Mouse (Mus musculus) neural tube, embryonic 11.5 days (tissue): ENCODE data around the gene Gng7. TPM values are rescaled to one million over a fixed set of nuclear protein-coding genes. Genes with fewer than 3 reads are reported as not detected.

Source experiments
- ATAC-seq: fragments of 200-750 bp; cut with Nextera tagmentation; 2 replicates; pipeline ENCODE4 v1.8.0; 2017; ENCODE audit warnings: moderate number of reproducible peaks, mild to moderate bottlenecking, moderate TSS enrichment, moderate library complexity; ENCODE audit not compliant: insufficient read depth, low FRiP score, low TSS enrichment
- DNase-seq: peaks from one replicate; pipeline ENCODE4 v3.0.0-alpha.2; 2015; ENCODE audit warnings: low spot score
- H3K27ac ChIP-seq: fragments of 300-500 bp; sonication (generic); 2 replicates; pipeline ENCODE4 v1.5.1; 2014; ENCODE audit warnings: low read depth, mild to moderate bottlenecking, low read length
- H3K27me3 ChIP-seq: fragments of 300-500 bp; sonication (generic); 2 replicates; pipeline ENCODE4 v1.6.1; 2014; ENCODE audit warnings: mild to moderate bottlenecking, low read length, mixed read lengths; ENCODE audit not compliant: control insufficient read depth, insufficient read depth
- H3K36me3 ChIP-seq: fragments of 300-500 bp; sonication (generic); 2 replicates; pipeline ENCODE4 v1.6.1; 2014; ENCODE audit warnings: mild to moderate bottlenecking, low read length, moderate library complexity, mixed read lengths; ENCODE audit not compliant: control insufficient read depth, insufficient read depth
- H3K4me1 ChIP-seq: fragments of 300-500 bp; sonication (generic); 2 replicates; pipeline ENCODE4 v1.6.1; 2014; ENCODE audit warnings: low read length, mixed read lengths; ENCODE audit not compliant: control insufficient read depth, insufficient read depth
- H3K4me2 ChIP-seq: fragments of 300-500 bp; sonication (generic); 2 replicates; pipeline ENCODE4 v1.6.1; 2014; ENCODE audit warnings: low read depth, mild to moderate bottlenecking, moderate library complexity
- H3K4me3 ChIP-seq: fragments of 300-500 bp; sonication (generic); 2 replicates; pipeline ENCODE4 v1.5.1; 2014; ENCODE audit warnings: low read depth, low read length
- H3K9ac ChIP-seq: fragments of 300-500 bp; sonication (generic); 2 replicates; pipeline ENCODE4 v1.6.1; 2014; ENCODE audit warnings: mild to moderate bottlenecking, low read length
- H3K9me3 ChIP-seq: fragments of 300-500 bp; sonication (generic); 2 replicates; pipeline ENCODE4 v1.6.1; 2016; ENCODE audit warnings: low read length; ENCODE audit not compliant: control insufficient read depth
- WGBS: fragments of 180-500 bp; shearing (Covaris S2); extraction: QIAGEN DNeasy Blood & Tissue Kit; methylation state at CpG from one replicate; pipeline ENCODE4 v1.1.7; 2014; 5-methylcytosine and 5-hydroxymethylcytosine counted together
- polyA plus RNA-seq: library from polyadenylated mRNA; unstranded; fragments of >200 nt; fragmentation: Nextera tagmentation; extraction: Ambion mirVana; gene quantifications from 2 replicates; pipeline ENCODE4 v1.2.1, GENCODE M21; 2014

The Gng7 gene
- polyA plus RNA-seq, 1 experiment from 2014 or later: 9.4 TPM

DNA sequence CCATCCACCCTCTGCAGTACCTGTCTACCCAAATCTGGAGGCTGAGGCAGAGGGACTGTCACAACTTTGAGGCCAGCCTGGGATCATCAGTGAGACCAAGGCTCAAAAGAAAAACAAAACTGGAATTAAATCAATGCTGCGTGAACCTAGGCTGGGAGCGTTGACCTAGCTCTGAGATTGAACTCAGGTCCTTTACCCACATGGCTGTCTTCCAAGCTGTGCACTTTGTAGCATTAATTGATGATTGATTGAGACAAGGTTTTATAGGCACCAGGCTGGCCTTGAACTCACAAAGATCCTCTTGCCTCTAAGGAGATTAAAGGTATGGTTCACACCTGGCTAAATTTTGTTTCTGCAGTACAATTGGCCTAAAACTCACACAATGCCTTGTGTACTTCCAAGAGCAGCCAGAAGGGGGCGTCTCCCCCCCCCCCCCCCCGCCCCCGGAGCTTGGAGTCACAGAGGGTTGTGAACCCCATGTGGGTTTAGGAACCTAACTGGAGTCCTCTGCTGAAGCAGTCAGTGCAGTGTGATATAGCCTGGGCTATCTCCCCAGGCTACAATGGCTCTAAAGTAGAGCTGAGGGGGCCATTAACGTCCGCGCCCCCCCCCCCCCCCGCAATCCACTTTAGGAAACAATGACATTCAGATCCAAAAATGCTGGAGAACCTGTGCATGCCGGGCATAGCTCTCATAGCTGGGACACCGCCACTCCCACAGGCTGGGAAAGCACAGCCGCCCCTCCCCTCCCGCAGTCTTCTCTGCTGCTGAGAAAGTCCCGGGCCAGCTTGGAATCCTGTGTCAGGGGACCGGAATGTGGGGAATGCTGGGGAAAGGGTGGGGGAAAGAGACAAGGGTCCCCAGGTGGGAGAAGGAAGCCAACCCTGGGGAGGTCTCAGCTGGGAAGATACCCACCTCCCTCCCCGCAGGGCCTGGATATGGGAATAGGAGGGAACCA is 53.9 kb downstream of the Gng7 start:
- Histone ChIP-seq H3K4me3 (no peak overlapping the region), H3K36me3 (no peaks in the 10 kb centered on the region), H3K27me3 (no peaks in the 10 kb centered on the region), H3K9me3 (no peaks in the 10 kb centered on the region), H3K4me1 (peaks cover 3% of the 10 kb centered on the region; the same call in 1 of the 2 replicates), H3K4me2 (no peak overlapping the region), H3K27ac (0 out of 2 replicates have a peak overlapping the region, but pooled peaks have one; percentile 8), H3K9ac (peak overlapping the region; percentile 26; the same call in 1 of the 2 replicates)
- ATAC-seq (no peak), DNase-seq (peak; percentile 59)
- 16% methylated on average over 13 of the region's 16 CpGs for WGBS

GRCm38 (mm10) chr10:80958979-80959637 is 55.6 kb downstream of the Gng7 start:
- DNase-seq: no peak
- H3K36me3 ChIP-seq: no peaks in the 10 kb centered on the region
- H3K27ac ChIP-seq: no peak overlapping the region
- no peak overlapping the region for H3K4me2 ChIP-seq
- H3K9me3 ChIP-seq: no peaks in the 10 kb centered on the region
- H3K4me3 ChIP-seq: no peak overlapping the region
- ATAC-seq: no peak
- H3K27me3 ChIP-seq: no peaks in the 10 kb centered on the region
- H3K4me1 ChIP-seq: peaks cover 3% of the 10 kb centered on the region; the same call in 1 of the 2 replicates
- no peak overlapping the region for H3K9ac ChIP-seq
- 87% methylated on average over 5 of the region's 5 CpGs for WGBS

GRCm38 (mm10) chr10:80957791-80958190 is 57.0 kb downstream of the Gng7 start:
- H3K9me3 ChIP-seq: no peaks in the 10 kb centered on the region
- WGBS: 74% methylated on average over 4 of the region's 4 CpGs
- no peak for ATAC-seq

DNA sequence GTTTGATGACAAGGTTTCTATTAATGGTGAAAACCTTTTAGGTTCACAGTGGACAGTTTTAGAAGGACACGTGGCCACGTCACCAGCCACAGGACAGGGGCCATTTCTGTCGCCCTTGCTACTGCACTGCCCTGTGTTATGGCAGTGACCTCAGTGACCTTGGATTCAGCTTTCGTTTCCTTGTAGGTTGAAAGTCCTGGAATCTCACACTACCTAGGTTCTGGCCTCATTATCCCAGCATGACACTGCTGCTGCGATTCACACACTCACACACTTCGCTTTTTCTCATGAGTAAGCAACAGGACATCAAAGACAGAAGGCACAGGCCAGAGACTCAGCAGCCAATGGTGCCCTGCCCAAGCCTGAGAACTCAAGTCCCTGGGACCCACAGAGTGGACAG is 57.8 kb downstream of the Gng7 start:
- ATAC-seq (no peak), DNase-seq (no peak)
- Histone ChIP-seq H3K9ac (no peak overlapping the region), H3K4me3 (no peak overlapping the region), H3K4me2 (no peak overlapping the region), H3K27ac (no peak overlapping the region), H3K9me3 (no peaks in the 10 kb centered on the region), H3K4me1 (peaks cover 3% of the 10 kb centered on the region; the same call in 1 of the 2 replicates), H3K27me3 (no peaks in the 10 kb centered on the region), H3K36me3 (no peaks in the 10 kb centered on the region)
- WGBS: 78% methylated on average over 6 of the region's 6 CpGs

More at GRCm38 (mm10) chr10:80957791-80958190, 57.0 kb downstream of the Gng7 start:
- Histone ChIP-seq H3K4me3 (no peak overlapping the region), H3K4me1 (peaks cover 3% of the 10 kb centered on the region; the same call in 1 of the 2 replicates), H3K9ac (no peak overlapping the region), H3K36me3 (no peaks in the 10 kb centered on the region), H3K27ac (no peak overlapping the region), H3K27me3 (no peaks in the 10 kb centered on the region), H3K4me2 (no peak overlapping the region)
- DNase-seq: no peak

DNA sequence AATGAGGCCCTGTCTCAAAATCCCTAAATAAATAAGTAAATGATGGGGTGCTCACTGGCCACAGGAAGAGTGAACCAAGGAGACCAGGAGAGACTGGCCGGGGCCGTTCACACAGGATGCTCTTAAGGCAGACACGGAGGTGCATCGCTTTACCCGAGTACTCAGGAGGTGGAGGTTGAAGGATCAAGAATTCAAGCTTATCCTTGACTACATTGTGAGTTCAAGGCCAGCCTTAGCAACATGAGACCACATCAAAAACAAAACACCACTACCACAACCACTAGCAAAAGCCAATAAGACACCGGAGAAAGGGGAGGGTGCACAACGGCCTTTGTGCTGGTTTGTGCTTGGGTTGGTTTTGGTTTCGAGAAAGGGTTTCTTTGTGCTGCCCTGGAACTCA is 58.4 kb downstream of the Gng7 start:
- Histone ChIP-seq H3K9ac (no peak overlapping the region), H3K9me3 (no peaks in the 10 kb centered on the region), H3K4me1 (peaks cover 3% of the 10 kb centered on the region; the same call in 1 of the 2 replicates), H3K36me3 (no peaks in the 10 kb centered on the region), H3K4me2 (no peak overlapping the region), H3K4me3 (no peak overlapping the region), H3K27me3 (no peaks in the 10 kb centered on the region), H3K27ac (no peak overlapping the region)
- DNase-seq: no peak
- 92% methylated on average over 8 of the region's 8 CpGs for WGBS
- no peak for ATAC-seq

GRCm38 (mm10) chr10:80955536-80955935 is 59.2 kb downstream of the Gng7 start:
- no peak overlapping the region for H3K4me2 ChIP-seq
- no peaks in the 10 kb centered on the region for H3K36me3 ChIP-seq
- H3K4me1 ChIP-seq: no peaks in the 10 kb centered on the region
- no peak overlapping the region for H3K27ac ChIP-seq
- WGBS: 24% methylated on average over 9 of the region's 9 CpGs
- no peak overlapping the region for H3K9ac ChIP-seq
- peak; percentile 76 for DNase-seq
- H3K27me3 ChIP-seq: no peaks in the 10 kb centered on the region
- ATAC-seq: no peak
- no peak overlapping the region for H3K4me3 ChIP-seq
- no peaks in the 10 kb centered on the region for H3K9me3 ChIP-seq

GRCm38 (mm10) chr10:80954843-80955242 is 59.9 kb downstream of the Gng7 start:
- no peak for DNase-seq
- no peak overlapping the region for H3K4me3 ChIP-seq

DNA sequence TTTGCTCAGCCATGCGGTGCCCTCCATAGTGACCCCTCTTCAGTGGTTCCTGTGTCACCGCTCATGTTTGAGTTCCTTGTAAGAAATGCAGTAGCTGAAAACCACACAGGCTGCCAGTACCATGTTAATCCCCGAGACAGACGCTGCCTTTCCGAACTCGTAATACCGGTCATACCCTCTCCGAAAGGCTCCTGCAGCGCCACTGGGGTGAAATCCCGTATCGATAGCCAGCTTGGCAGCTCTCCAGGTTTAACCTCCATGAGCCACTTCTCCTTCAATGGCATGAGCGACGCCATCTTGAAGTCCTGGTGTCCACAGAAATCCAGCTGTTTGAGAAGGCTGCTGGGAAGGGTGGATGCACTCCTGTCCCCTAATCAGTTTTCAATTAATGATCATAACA is 60.3 kb downstream of the Gng7 start:
- no peak for ATAC-seq
- 87% methylated on average over 13 of the region's 13 CpGs for WGBS

More at GRCm38 (mm10) chr10:80954843-80955242, 59.9 kb downstream of the Gng7 start:
- Histone ChIP-seq H3K36me3 (no peaks in the 10 kb centered on the region), H3K9ac (no peak overlapping the region), H3K9me3 (no peaks in the 10 kb centered on the region), H3K4me2 (no peak overlapping the region), H3K27me3 (no peaks in the 10 kb centered on the region), H3K27ac (no peak overlapping the region), H3K4me1 (no peaks in the 10 kb centered on the region)
- ATAC-seq: no peak
- WGBS: 86% methylated on average over 6 of the region's 6 CpGs

More for the DNA sequence above, 60.3 kb downstream of the Gng7 start:
- no peaks in the 10 kb centered on the region for H3K4me1 ChIP-seq
- H3K27ac ChIP-seq: no peak overlapping the region
- H3K36me3 ChIP-seq: no peaks in the 10 kb centered on the region
- H3K4me2 ChIP-seq: no peak overlapping the region
- H3K9ac ChIP-seq: no peak overlapping the region
- DNase-seq: no peak
- no peak overlapping the region for H3K4me3 ChIP-seq
- no peaks in the 10 kb centered on the region for H3K9me3 ChIP-seq
- no peaks in the 10 kb centered on the region for H3K27me3 ChIP-seq
